Mouse (Mus musculus) cerebellum, adult 18-20 months (tissue): ENCODE data around the gene Mbnl1.
A peak's percentile ranks its signal among the peaks of the same experiment; 100 is the strongest.

Experiments used
- DNase-seq, 2 experiments: peaks; one replicate each; pipeline ENCODE4 v3.0.0; 2021

Gene Mbnl1

GRCm38 (mm10) chr3:60615057-60615606 lies 142.5 kb downstream of the Mbnl1 start:
- DNase-seq = no peak

GRCm38 (mm10) chr3:60615615-60616014 lies 143.0 kb downstream of the Mbnl1 start:
- no peak for DNase-seq

- DNase-seq = no peak
Measured at GRCm38 (mm10) chr3:60616147-60616546, 143.5 kb downstream of the Mbnl1 start.

- no peak for DNase-seq
Measured at GRCm38 (mm10) chr3:60617643-60618042, 145.0 kb downstream of the Mbnl1 start.

- DNase-seq = no peak
Measured at GRCm38 (mm10) chr3:60620236-60620635, 147.6 kb downstream of the Mbnl1 start.

- no peak for DNase-seq
Measured at GRCm38 (mm10) chr3:60631183-60631582, 158.6 kb downstream of the Mbnl1 start.

- DNase-seq = no peak
Measured at GRCm38 (mm10) chr3:60631754-60632153, 159.1 kb downstream of the Mbnl1 start.

GRCm38 (mm10) chr3:60632796-60633466 lies 160.3 kb downstream of the Mbnl1 start:
- DNase-seq = no peak

- no peak for DNase-seq
Measured at GRCm38 (mm10) chr3:60638530-60638929, 165.9 kb downstream of the Mbnl1 start.

- DNase-seq = peak; percentile 26 to 36
Measured at GRCm38 (mm10) chr3:60639135-60639534, 166.5 kb downstream of the Mbnl1 start.

- no peak for DNase-seq
Measured at GRCm38 (mm10) chr3:60642227-60642626, 169.6 kb downstream of the Mbnl1 start.

GRCm38 (mm10) chr3:60645531-60645930 lies 172.9 kb downstream of the Mbnl1 start:
- DNase-seq = no peak

- no peak for DNase-seq
Measured at GRCm38 (mm10) chr3:60648293-60648692, 175.7 kb downstream of the Mbnl1 start.

- no peak for DNase-seq
Measured at GRCm38 (mm10) chr3:60660762-60661161, 188.1 kb downstream of the Mbnl1 start.
